Mouse (Mus musculus): Measurements from ENCODE around the gene Lad1.

Lad1 gene

GRCm38 (mm10) chr1:135810180-135810579 is 8.2 kb upstream of the Lad1 start:
- DNase-seq, result no peak

GRCm38 (mm10) chr1:135811016-135811646 is 7.3 kb upstream of the Lad1 start:
- DNase-seq, result peak; percentile 85

DNA sequence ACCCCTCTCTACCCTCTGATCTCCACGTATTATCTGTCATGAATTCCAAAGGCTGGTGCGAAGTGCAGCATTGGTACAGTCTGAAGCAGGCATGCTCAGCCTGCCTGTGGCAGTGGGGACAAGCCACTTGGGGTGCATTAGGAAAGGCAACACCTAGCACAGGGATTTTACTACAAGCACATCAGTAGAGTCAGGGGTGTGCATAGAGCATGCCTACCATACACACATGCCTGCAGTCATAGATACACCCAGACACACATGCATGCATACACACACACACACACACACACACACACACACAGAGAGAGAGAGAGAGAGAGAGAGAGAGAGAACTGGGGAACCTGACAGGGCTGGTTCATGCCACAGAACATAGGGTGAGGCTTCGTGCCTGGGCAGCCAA is 6.2 kb upstream of the Lad1 start:
- DNase-seq, result no peak

DNA sequence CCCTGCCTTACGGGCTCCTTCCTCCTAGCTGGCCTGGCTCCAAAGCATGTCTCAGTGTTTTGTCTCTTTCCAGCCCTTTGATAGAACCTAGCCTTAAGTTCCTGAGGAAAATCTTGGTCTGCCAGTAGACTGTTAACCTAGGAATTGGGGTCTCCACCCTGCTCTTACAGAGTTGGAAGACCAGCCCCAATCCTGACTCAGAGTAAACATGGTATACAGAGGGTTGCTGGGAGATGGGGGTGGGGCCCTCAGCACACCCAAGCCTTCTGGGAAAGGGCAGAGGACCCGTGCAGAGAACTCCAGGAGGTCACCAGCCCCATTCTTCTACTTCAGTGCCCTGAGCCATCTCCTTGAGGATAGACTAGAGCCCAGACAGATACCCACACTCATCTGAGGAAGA is 5.8 kb upstream of the Lad1 start:
- DNase-seq, result no peak

DNA sequence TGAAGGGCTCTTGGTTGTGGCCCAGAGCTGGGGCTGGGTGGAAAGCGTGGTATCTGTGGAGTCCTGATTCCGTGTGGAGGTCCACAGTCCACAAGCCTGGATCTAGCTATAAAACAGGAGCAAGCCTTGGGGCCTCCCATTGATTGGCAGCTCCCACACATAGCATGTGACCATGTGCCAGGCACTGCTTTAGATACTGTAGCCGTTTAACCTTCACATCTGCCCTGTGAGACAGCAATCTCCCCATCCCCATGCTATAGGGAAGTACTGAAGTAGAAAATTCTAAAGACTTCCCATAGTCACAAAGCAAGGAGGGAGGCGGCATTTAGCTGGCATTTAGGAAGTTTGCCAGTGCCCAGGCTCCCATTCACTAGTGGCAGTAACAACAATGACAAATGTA is 5.3 kb upstream of the Lad1 start:
- DNase-seq, result no peak

DNA sequence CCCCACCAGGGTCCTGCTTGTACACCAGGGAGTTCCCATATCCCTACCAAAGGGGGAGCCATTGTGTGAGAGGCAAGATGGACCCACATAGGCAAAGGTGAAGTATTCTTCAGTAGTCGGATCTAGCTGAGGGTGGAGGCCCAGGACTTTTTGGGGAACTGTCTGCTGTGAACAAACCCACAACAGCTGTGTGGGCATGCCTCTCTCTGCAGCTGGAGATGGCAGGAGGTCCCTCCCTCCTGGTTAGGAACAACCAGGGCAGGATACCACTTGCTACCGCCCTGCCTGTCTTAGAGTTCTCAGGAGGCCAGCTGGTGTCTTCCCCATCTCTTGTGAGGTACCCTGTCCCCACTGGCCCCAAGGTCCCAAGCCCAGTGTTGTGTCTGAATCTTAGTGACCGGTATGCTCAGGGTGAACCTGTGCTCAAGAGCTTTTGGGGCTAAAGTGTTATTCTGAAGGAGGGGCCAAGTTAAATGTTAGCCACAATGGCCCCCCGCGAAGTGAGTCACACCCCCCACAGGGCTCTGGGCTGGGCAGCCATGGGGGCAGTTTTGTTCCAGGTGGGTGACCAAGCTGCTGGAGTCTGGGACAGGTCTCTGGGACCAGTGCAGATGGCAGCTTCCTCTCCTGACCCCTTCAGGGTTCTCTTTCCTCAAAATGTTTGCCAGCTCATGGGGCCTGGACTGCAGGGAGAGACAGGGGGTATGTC is 4.6 kb upstream of the Lad1 start:
- no peak for DNase-seq

- no peak for DNase-seq
Measured at GRCm38 (mm10) chr1:135814531-135814930, 3.9 kb upstream of the Lad1 start.

DNA sequence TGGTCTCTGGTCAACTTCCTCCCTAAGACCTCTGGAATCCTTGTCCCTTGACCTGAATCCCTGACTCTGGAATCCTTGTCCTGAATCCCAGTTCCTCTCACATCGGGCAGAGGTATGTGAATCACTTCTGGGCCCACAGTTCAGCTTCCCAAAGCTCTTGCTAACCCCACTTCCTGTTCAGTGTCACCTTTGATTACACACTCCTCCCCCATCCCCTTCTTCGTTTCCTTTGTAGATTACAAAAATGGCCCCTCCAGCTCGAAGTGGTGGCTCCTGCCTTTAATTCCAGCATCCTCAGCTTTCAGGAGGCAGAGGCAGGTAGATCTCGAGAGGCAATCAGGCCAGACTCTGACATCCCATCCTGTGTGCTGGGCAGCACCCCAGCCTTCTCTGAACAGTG is 803 bp upstream of the Lad1 start:
- no peak for DNase-seq

GRCm38 (mm10) chr1:135820071-135820470 is 1.7 kb downstream of the Lad1 start:
- no peak for DNase-seq

DNA sequence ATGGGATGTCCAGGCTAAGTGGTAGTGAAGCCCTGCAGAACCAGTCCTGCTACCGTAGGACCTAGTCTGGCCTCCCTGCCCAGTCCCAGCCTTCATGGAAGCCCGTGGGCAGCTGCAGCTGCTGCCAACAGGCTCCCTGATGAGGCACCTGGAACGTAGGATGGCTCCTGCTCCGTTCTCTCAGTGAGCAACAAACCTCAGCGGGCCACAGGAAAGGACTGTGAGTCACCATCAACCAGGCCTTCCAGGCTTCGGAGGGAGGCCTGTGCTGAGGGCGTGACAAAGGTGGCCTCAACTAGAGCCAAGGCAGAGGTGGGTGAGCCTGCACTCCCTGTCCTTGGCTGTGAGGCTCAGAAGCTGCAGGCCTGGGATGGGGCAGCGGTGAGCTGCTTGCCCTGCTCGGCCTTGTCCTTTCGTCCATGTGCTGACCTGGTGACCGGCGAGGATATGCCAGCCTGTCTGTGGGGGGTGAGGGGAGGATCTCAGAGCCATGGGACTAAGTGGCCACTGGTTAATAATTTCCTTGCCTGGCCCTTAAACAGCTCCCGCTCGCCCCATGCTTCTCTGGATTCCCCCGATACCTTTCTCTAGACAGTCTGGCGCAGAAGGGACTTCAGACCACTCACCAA is 2.5 kb downstream of the Lad1 start:
- no peak for DNase-seq

GRCm38 (mm10) chr1:135821780-135822179 is 3.4 kb downstream of the Lad1 start:
- no peak for DNase-seq

DNA sequence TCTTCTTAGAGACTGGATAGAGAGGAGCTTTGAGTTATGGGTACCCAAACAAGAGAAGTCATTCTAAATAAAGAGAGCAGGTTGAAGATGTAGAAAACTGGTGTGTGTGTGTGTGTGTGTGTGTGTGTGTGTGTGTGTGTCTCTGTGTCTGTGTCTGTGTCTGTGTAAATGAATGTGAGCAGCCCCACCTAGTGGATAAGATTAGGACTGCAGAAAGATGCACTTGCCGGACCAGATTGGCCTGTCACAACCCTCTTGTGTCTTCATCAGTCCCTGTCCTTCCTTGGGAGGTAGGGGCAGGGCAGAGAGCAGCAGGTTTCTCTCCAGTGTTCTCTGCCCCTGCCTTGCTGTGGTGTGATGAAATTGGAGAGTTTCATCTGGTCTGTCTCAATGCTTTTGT is 10.5 kb downstream of the Lad1 start:
- peak; percentile 81 for DNase-seq

DNA sequence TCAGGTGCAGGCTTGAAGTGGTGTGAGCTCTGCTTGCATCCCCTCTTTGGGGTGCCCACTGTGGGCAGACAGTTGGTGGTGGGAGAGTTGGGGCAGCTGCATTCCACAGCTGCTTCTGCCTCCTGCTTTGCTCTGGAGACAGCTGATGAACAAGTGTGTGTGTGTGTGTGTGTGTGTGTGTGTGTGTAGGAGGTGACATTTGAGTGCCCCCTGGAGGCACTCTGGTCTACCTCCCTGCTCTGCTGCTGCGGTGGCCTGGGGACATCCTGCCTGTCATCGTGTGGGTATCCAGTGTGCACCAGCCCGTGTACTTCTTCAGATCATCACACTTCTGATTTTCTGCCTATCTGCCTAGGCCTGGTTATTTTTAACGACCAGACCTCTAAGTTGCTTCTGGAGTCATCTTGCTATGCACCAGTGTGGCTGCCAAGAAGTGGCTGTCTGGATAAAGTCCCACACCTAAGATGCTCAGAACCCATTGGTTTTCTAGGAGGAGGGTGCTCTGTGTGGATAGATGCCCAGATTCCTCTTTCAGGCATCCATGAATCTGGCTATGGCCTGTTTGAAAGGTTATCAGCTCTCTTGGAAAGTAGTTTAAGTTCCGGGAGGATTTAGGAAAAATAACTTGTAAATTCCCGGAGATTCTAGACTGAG is 15.9 kb downstream of the Lad1 start:
- DNase-seq, result peak; percentile 68

DNA sequence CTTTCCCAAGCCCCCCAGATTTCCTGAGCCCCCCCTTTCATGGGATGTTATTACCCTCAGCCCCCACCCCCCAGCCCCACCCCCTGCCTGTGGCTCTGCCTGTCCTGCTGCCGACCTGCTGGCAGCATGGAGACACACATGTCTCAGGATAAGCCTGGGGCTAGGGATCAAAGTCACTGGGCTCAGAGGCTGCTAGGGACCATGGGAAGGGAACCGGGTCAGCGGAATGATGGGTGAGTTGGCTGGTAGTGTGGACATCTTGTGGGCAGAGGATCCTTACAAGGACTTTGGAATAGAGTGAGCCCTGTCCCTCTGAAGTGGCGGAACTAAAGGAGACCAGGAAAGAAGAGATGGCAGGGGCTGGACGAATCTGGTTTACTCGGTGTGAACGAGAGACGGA is 16.6 kb downstream of the Lad1 start:
- DNase-seq, result no peak

- DNase-seq, result peak; percentile 50
Measured at GRCm38 (mm10) chr1:135835716-135836483, 17.5 kb downstream of the Lad1 start, which contains the start of gene Tnnt2. Gene Tnnt2, plus strand, starts transcription at chr1:135836354.

- peak; percentile 92 for DNase-seq
Measured at GRCm38 (mm10) chr1:135838626-135839025, 20.2 kb downstream of the Lad1 start.

DNA sequence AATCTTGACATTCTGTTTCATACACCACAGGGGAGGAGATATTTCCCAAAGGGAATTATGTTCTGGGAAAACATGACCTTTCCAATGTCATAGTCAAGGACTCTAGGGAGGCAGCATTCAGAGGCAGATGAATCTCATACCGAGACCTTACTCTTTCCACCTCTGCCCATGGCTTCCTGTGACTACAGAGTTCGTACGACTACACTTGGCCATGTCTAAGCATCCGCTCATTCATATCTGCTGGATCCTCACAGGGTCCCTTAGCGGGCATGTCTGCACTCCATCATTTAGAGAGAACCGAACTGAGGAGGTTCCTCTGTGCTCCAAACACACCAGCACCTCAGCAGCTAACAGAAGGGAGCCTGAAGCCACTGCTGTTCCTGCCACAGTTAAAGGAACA is 20.7 kb downstream of the Lad1 start:
- DNase-seq, result no peak

- DNase-seq, result no peak
Measured at GRCm38 (mm10) chr1:135840675-135841395, 22.4 kb downstream of the Lad1 start.

- no peak for DNase-seq
Measured at GRCm38 (mm10) chr1:135843519-135844262, 25.3 kb downstream of the Lad1 start.

GRCm38 (mm10) chr1:135844481-135844880 is 26.1 kb downstream of the Lad1 start:
- no peak for DNase-seq

GRCm38 (mm10) chr1:135846632-135847031 is 28.2 kb downstream of the Lad1 start:
- DNase-seq, result no peak

All from retina, postnatal 1 day (tissue).